Mouse (Mus musculus) neural tube, embryonic 15.5 days (tissue): ENCODE data around the gene Unc80. TPM values are rescaled to one million over a fixed set of nuclear protein-coding genes. Genes with fewer than 3 reads are reported as not detected.
"Not testable (repeated sequence)": the region's sequence is repeated elsewhere in the genome, so short reads cannot be mapped to it uniquely, and the experiment has no call there.

ENCODE experiments used
- ATAC-seq: fragments of 200-750 bp; cut with Nextera tagmentation; 2 replicates; pipeline ENCODE4 v1.8.0; 2017; ENCODE audit warnings: mild to moderate bottlenecking, moderate TSS enrichment, moderate library complexity; ENCODE audit not compliant: low FRiP score
- H3K27ac ChIP-seq: fragments of 300-500 bp; sonication (generic); replicated peaks from 2 replicates; pipeline ENCODE4 v1.5.1; 2015; ENCODE audit warnings: mild to moderate bottlenecking, inconsistent platforms
- H3K27me3 ChIP-seq: fragments of 300-500 bp; sonication (generic); replicated peaks from 2 replicates; pipeline ENCODE4 v1.6.1; 2015; ENCODE audit warnings: inconsistent platforms
- H3K36me3 ChIP-seq: fragments of 300-500 bp; sonication (generic); 2 replicates; pipeline ENCODE4 v1.6.1; 2015; ENCODE audit warnings: inconsistent platforms
- H3K4me1 ChIP-seq: fragments of 300-500 bp; sonication (generic); 2 replicates; pipeline ENCODE4 v1.6.1; 2015; ENCODE audit warnings: inconsistent platforms
- H3K4me2 ChIP-seq: fragments of 300-500 bp; sonication (generic); 2 replicates; pipeline ENCODE4 v1.6.1; 2015; ENCODE audit warnings: inconsistent platforms, mild to moderate bottlenecking, moderate library complexity
- H3K4me3 ChIP-seq: fragments of 300-500 bp; sonication (generic); replicated peaks from 2 replicates; pipeline ENCODE4 v1.5.1; 2015; ENCODE audit warnings: mild to moderate bottlenecking, inconsistent platforms
- H3K9ac ChIP-seq: fragments of 300-500 bp; sonication (generic); replicated peaks from 2 replicates; pipeline ENCODE4 v1.6.1; 2015; ENCODE audit warnings: mild to moderate bottlenecking, inconsistent platforms
- H3K9me3 ChIP-seq: fragments of 300-500 bp; sonication (generic); replicated peaks from 2 replicates; pipeline ENCODE4 v1.6.1; 2016; ENCODE audit warnings: inconsistent platforms
- WGBS: fragments of 180-500 bp; shearing (Covaris S2); methylation state at CpG from one replicate; pipeline ENCODE4 v1.1.7; 2015; ENCODE audit warnings: mixed read lengths; 5-methylcytosine and 5-hydroxymethylcytosine counted together
- polyA plus RNA-seq: library from polyadenylated mRNA; unstranded; fragments of >200 nt; fragmentation: Nextera tagmentation; extraction: Ambion mirVana; gene quantifications from 2 replicates; pipeline ENCODE4 v1.2.1, GENCODE M21; 2015

The Unc80 gene
- polyA plus RNA-seq, 1 experiment from 2014 or later = 9.9 TPM

GRCm38 (mm10) chr1:66692308-66692707, 224.1 kb downstream of the Unc80 start:
- Histone ChIP-seq H3K9me3 (no peaks in the 10 kb centered on the region), H3K4me3 (no peak overlapping the region), H3K27ac (peak overlapping the region; percentile 56; the same call in 1 of the 2 replicates), H3K4me2 (no peak overlapping the region), H3K4me1 (no peaks in the 10 kb centered on the region), H3K27me3 (no peaks in the 10 kb centered on the region), H3K9ac (no peak overlapping the region), H3K36me3 (no peaks in the 10 kb centered on the region)
- peak; percentile 41; the same call in 1 of the 2 replicates for ATAC-seq
- 78% methylated on average over 1 of the region's 1 CpGs for WGBS

- Histone ChIP-seq H3K9me3 (no peaks in the 10 kb centered on the region), H3K9ac (no peak overlapping the region), H3K27me3 (no peaks in the 10 kb centered on the region), H3K4me1 (no peaks in the 10 kb centered on the region), H3K4me3 (no peak overlapping the region), H3K36me3 (no peaks in the 10 kb centered on the region), H3K4me2 (no peak overlapping the region), H3K27ac (peak overlapping the region; percentile 51)
- 66% methylated on average over 8 of the region's 8 CpGs for WGBS
- ATAC-seq = peak; percentile 77
Observed at GRCm38 (mm10) chr1:66692780-66693392, 224.7 kb downstream of the Unc80 start.

GRCm38 (mm10) chr1:66694266-66694665, 226.1 kb downstream of the Unc80 start:
- ATAC-seq = no peak
- WGBS = 84% methylated on average over 5 of the region's 5 CpGs
- Histone ChIP-seq H3K9me3 (no peaks in the 10 kb centered on the region), H3K36me3 (no peaks in the 10 kb centered on the region), H3K9ac (no peak overlapping the region), H3K4me3 (no peak overlapping the region), H3K27me3 (no peaks in the 10 kb centered on the region), H3K4me2 (no peak overlapping the region), H3K4me1 (no peaks in the 10 kb centered on the region), H3K27ac (no peak overlapping the region)

GRCm38 (mm10) chr1:66695296-66695695, 227.1 kb downstream of the Unc80 start:
- Histone ChIP-seq H3K4me3 (no peak overlapping the region), H3K36me3 (no peaks in the 10 kb centered on the region), H3K4me2 (no peak overlapping the region), H3K9ac (no peak overlapping the region), H3K4me1 (peaks cover 3% of the 10 kb centered on the region; the same call in 1 of the 2 replicates), H3K27ac (no peak overlapping the region), H3K9me3 (no peaks in the 10 kb centered on the region), H3K27me3 (no peaks in the 10 kb centered on the region)
- no peak for ATAC-seq
- 76% methylated on average over 7 of the region's 7 CpGs for WGBS

- H3K4me2 ChIP-seq, H3K27me3 ChIP-seq, H3K9me3 ChIP-seq, ATAC-seq, H3K9ac ChIP-seq, H3K36me3 ChIP-seq, H3K4me3 ChIP-seq, H3K27ac ChIP-seq: not testable (repeated sequence)
- WGBS = 82% methylated on average over 10 of the region's 10 CpGs
- peaks cover 33% of the 10 kb centered on the region for H3K4me1 ChIP-seq
Observed at GRCm38 (mm10) chr1:66699630-66700029, 231.5 kb downstream of the Unc80 start.

GRCm38 (mm10) chr1:66700149-66700692, 232.1 kb downstream of the Unc80 start:
- 46% methylated on average over 5 of the region's 5 CpGs for WGBS
- no peaks in the 10 kb centered on the region for H3K36me3 ChIP-seq
- H3K27ac ChIP-seq = peak overlapping the region; percentile 87
- no peaks in the 10 kb centered on the region for H3K9me3 ChIP-seq
- ATAC-seq = peak; percentile 46
- H3K9ac ChIP-seq = no peak overlapping the region
- peaks cover 34% of the 10 kb centered on the region for H3K4me1 ChIP-seq
- H3K4me2 ChIP-seq = peak overlapping the region; percentile 69
- H3K4me3 ChIP-seq = peak overlapping the region; percentile 94
- no peaks in the 10 kb centered on the region for H3K27me3 ChIP-seq

GRCm38 (mm10) chr1:66700693-66701575, 232.8 kb downstream of the Unc80 start, which contains the start of gene Rpe:
Gene Rpe (plus strand): TSS chr1:66700831.
- Histone ChIP-seq H3K27ac (peak within 1 kb of the TSS; percentile 87), H3K36me3 (no peaks in the 10 kb centered on the region), H3K9me3 (no peaks in the 10 kb centered on the region), H3K9ac (peak within 1 kb of the TSS; percentile 84), H3K27me3 (no peaks in the 10 kb centered on the region), H3K4me2 (peak within 1 kb of the TSS; percentile 69), H3K4me3 (peak within 1 kb of the TSS; percentile 94), H3K4me1 (peaks cover 34% of the 10 kb centered on the region)
- under 1% methylated on average over 73 of the region's 73 CpGs for WGBS
- peak; percentile 100 for ATAC-seq

- WGBS = 36% methylated on average over 2 of the region's 2 CpGs
- Histone ChIP-seq H3K9ac (peak overlapping the region; percentile 84), H3K36me3 (peaks cover under 1% of the 10 kb centered on the region; the same call in 1 of the 2 replicates), H3K27ac (no peak overlapping the region; the same call in 1 of the 2 replicates), H3K4me2 (peak overlapping the region; percentile 69), H3K4me3 (peak overlapping the region; percentile 94), H3K9me3 (no peaks in the 10 kb centered on the region), H3K27me3 (no peaks in the 10 kb centered on the region), H3K4me1 (peaks cover 34% of the 10 kb centered on the region)
- no peak for ATAC-seq
Observed at GRCm38 (mm10) chr1:66701576-66701940, 233.4 kb downstream of the Unc80 start.

GRCm38 (mm10) chr1:66702623-66703345, 234.6 kb downstream of the Unc80 start:
- WGBS = 89% methylated on average over 4 of the region's 4 CpGs
- H3K4me1 ChIP-seq = peaks cover 34% of the 10 kb centered on the region
- H3K4me2 ChIP-seq = peak overlapping the region; percentile 69
- no peak overlapping the region for H3K9ac ChIP-seq
- no peaks in the 10 kb centered on the region for H3K9me3 ChIP-seq
- peaks cover 5% of the 10 kb centered on the region; the same call in 1 of the 2 replicates for H3K36me3 ChIP-seq
- no peak overlapping the region for H3K27ac ChIP-seq
- ATAC-seq = no peak
- H3K4me3 ChIP-seq = no peak overlapping the region
- no peaks in the 10 kb centered on the region for H3K27me3 ChIP-seq

- H3K36me3 ChIP-seq = peaks cover 5% of the 10 kb centered on the region; the same call in 1 of the 2 replicates
- 51% methylated on average over 6 of the region's 6 CpGs for WGBS
Observed at GRCm38 (mm10) chr1:66704523-66704922, 236.4 kb downstream of the Unc80 start.

GRCm38 (mm10) chr1:66712859-66713258, 244.7 kb downstream of the Unc80 start:
- no peak overlapping the region for H3K9ac ChIP-seq
- H3K27ac ChIP-seq = no peak overlapping the region
- WGBS = 95% methylated on average over 3 of the region's 3 CpGs
- H3K9me3 ChIP-seq = no peaks in the 10 kb centered on the region
- ATAC-seq = no peak
- H3K27me3 ChIP-seq = no peaks in the 10 kb centered on the region
- peaks cover 26% of the 10 kb centered on the region for H3K36me3 ChIP-seq
- no peak overlapping the region for H3K4me2 ChIP-seq
- H3K4me1 ChIP-seq = no peaks in the 10 kb centered on the region
- no peak overlapping the region for H3K4me3 ChIP-seq

More at GRCm38 (mm10) chr1:66704523-66704922, 236.4 kb downstream of the Unc80 start:
- H3K9me3 ChIP-seq = no peaks in the 10 kb centered on the region
- no peaks in the 10 kb centered on the region for H3K27me3 ChIP-seq
- H3K9ac ChIP-seq = no peak overlapping the region
- peaks cover 34% of the 10 kb centered on the region for H3K4me1 ChIP-seq
- H3K27ac ChIP-seq = no peak overlapping the region
- no peak for ATAC-seq
- H3K4me2 ChIP-seq = 0 out of 2 replicates have a peak overlapping the region, but pooled peaks have one; percentile 15
- no peak overlapping the region for H3K4me3 ChIP-seq
